Comparison of ENCODE assay signal across 25 mouse cellular contexts in genomic region chr3:137015199-137015598, GRCm38 (mm10).
DNase-seq lines count a peak whose midpoint lies in the region; ATAC-seq and TF ChIP-seq lines count a peak whose summit lies in the region.
"Had no signal": no experiment of that assay in that cellular context is flagged by ENCODE, and none has a peak within 500 bp of the region (broad histone marks: within the 10 kb centered on the region; RNA-seq: fewer than 3 reads in every experiment).

No protein-coding gene starts in this region.

- WGBS in forebrain, postnatal 0 days = 86% methylated on average over 3 of the region's 3 CpGs
- WGBS in forebrain, embryonic 15.5 days = 92% methylated on average over 3 of the region's 3 CpGs

- no peaks in the 10 kb centered on the region for H3K27me3 ChIP-seq in forebrain, postnatal 0 days (ENCODE audit: insufficient read depth, low read length)
- no peaks in the 10 kb centered on the region for H3K27me3 ChIP-seq in forebrain, embryonic 15.5 days
- H3K27me3 ChIP-seq: CH12.LX; embryonic facial prominence, embryonic 12.5 days; forebrain, embryonic 12.5 days; Patski had no signal

- no peak overlapping the region for H3K4me2 ChIP-seq in forebrain, postnatal 0 days (ENCODE audit: low read depth)
- no peak overlapping the region for H3K4me2 ChIP-seq in forebrain, embryonic 15.5 days (replicated peaks)
- H3K4me2 ChIP-seq: embryonic facial prominence, embryonic 12.5 days; forebrain, embryonic 12.5 days had no signal

- H3K9me3 ChIP-seq in forebrain, postnatal 0 days (ENCODE audit: low read length) = no peaks in the 10 kb centered on the region
- H3K9me3 ChIP-seq in forebrain, embryonic 15.5 days = no peaks in the 10 kb centered on the region
- H3K9me3 ChIP-seq: embryonic facial prominence, embryonic 10.5 days; embryonic facial prominence, embryonic 12.5 days; forebrain, embryonic 10.5 days; forebrain, embryonic 12.5 days; G1E had no signal

- H3K36me3 ChIP-seq in forebrain, postnatal 0 days (ENCODE audit: insufficient read depth) = no peaks in the 10 kb centered on the region
- H3K36me3 ChIP-seq in forebrain, embryonic 15.5 days = no peaks in the 10 kb centered on the region
- H3K36me3 ChIP-seq: embryonic facial prominence, embryonic 10.5 days; embryonic facial prominence, embryonic 12.5 days; forebrain, embryonic 10.5 days; forebrain, embryonic 12.5 days; G1E had no signal

- H3K4me1 ChIP-seq in forebrain, postnatal 0 days (ENCODE audit: insufficient read depth) = no peaks in the 10 kb centered on the region
- no peaks in the 10 kb centered on the region for H3K4me1 ChIP-seq in forebrain, embryonic 15.5 days
- H3K4me1 ChIP-seq: embryonic facial prominence, embryonic 10.5 days; embryonic facial prominence, embryonic 12.5 days; forebrain, embryonic 12.5 days had no signal

- no peak for TF ChIP-seq CTCF in forebrain, postnatal 0 days (IDR thresholded peaks at IDR 0.05; ENCODE audit: low read depth)

- DNase-seq in forebrain, postnatal 0 days = no peak
- DNase-seq in layer of hippocampus, adult 9-11 months = peak; percentile 50
- no peak for DNase-seq in layer of hippocampus, adult 11-12 months (ENCODE audit: low spot score)
- peak; percentile 69 for DNase-seq in brain, adult 2 months (ENCODE audit: low read depth, low spot score)
- peak; percentile 73 for DNase-seq in gonadal fat pad, adult 2 months (ENCODE audit: low read depth)
- no peak for DNase-seq in right cerebral cortex, postnatal 10 days (ENCODE audit: low spot score in 2 of 2)
- DNase-seq: adrenal gland, adult 8-10 months; adrenal gland, postnatal 36 days; B cell, adult 2 months; cerebellum, adult 11-12 months; cerebellum, adult 2 months; cerebellum, adult 9-10 months; cerebellum, postnatal 10 days; cerebellum, postnatal 25 days had no signal

- no peak overlapping the region for H3K9ac ChIP-seq in forebrain, postnatal 0 days
- H3K9ac ChIP-seq in forebrain, embryonic 15.5 days (replicated peaks) = no peak overlapping the region
- H3K9ac ChIP-seq: embryonic facial prominence, embryonic 12.5 days; forebrain, embryonic 12.5 days had no signal

- ATAC-seq in forebrain, postnatal 0 days = peak; percentile 27; the same call in 1 of the 2 replicates
- ATAC-seq in forebrain, embryonic 15.5 days (replicated peaks) = no peak
- ATAC-seq: activated CD4-positive, CD25-positive, alpha-beta regulatory T cell, adult 4 months; CD4-positive, CD25-positive, alpha-beta regulatory T cell, adult 4 months; forebrain, embryonic 14.5 days; Patski had no signal

- no peak overlapping the region for H3K27ac ChIP-seq in forebrain, postnatal 0 days (ENCODE audit: low read depth, low read length)
- no peak overlapping the region for H3K27ac ChIP-seq in forebrain, embryonic 15.5 days (replicated peaks)
- H3K27ac ChIP-seq: embryonic facial prominence, embryonic 10.5 days; embryonic facial prominence, embryonic 12.5 days; forebrain, embryonic 10.5 days; forebrain, embryonic 12.5 days had no signal

- no peak overlapping the region for H3K4me3 ChIP-seq in forebrain, postnatal 0 days (ENCODE audit: low read depth, low read length)
- no peak overlapping the region for H3K4me3 ChIP-seq in forebrain, embryonic 15.5 days
- H3K4me3 ChIP-seq: embryonic facial prominence, embryonic 10.5 days; embryonic facial prominence, embryonic 12.5 days; forebrain, embryonic 10.5 days; forebrain, embryonic 12.5 days had no signal

Comparison
In these comparisons a context has a peak if more than half of its experiments do, and no peak if none do; other contexts are left out.
1. DNase-seq: peak in layer of hippocampus, adult 9-11 months (single experiment), brain, adult 2 months (single experiment) and gonadal fat pad, adult 2 months (single experiment); none in forebrain, postnatal 0 days (single experiment), layer of hippocampus, adult 11-12 months (single experiment) and right cerebral cortex, postnatal 10 days (0 of 2).